Mouse (Mus musculus): ENCODE measurements around the gene Selenop.
"Not testable (repeated sequence)": the region's sequence is repeated elsewhere in the genome, so short reads cannot be mapped to it uniquely, and the experiment has no call there.

Selenop gene

GRCm38 (mm10) chr15:3268247-3268646, at the start of gene Selenop:
Gene Selenop, plus strand, starts transcription at chr15:3268547.
- DNase-seq = no peak

GRCm38 (mm10) chr15:3218668-3219067, 49.7 kb upstream of the Selenop start:
- not testable (repeated sequence) for DNase-seq

GRCm38 (mm10) chr15:3222803-3223437, 45.4 kb upstream of the Selenop start:
- DNase-seq = no peak

GRCm38 (mm10) chr15:3226573-3226972, 41.8 kb upstream of the Selenop start:
- DNase-seq = no peak

GRCm38 (mm10) chr15:3228185-3228584, 40.2 kb upstream of the Selenop start:
- no peak for DNase-seq

GRCm38 (mm10) chr15:3228990-3229389, 39.4 kb upstream of the Selenop start:
- no peak for DNase-seq

- no peak for DNase-seq
Observed at GRCm38 (mm10) chr15:3231004-3231403, 37.3 kb upstream of the Selenop start.

GRCm38 (mm10) chr15:3232168-3232835, 36.0 kb upstream of the Selenop start:
- no peak for DNase-seq

GRCm38 (mm10) chr15:3233837-3234551, 34.4 kb upstream of the Selenop start:
- DNase-seq = peak in 1 of 2 experiments; percentile 9

GRCm38 (mm10) chr15:3236338-3236737, 32.0 kb upstream of the Selenop start:
- DNase-seq = no peak

- DNase-seq = no peak
Observed at GRCm38 (mm10) chr15:3237963-3238362, 30.4 kb upstream of the Selenop start.

- not testable (repeated sequence) for DNase-seq
Observed at GRCm38 (mm10) chr15:3245036-3245435, 23.3 kb upstream of the Selenop start.

GRCm38 (mm10) chr15:3250620-3251019, 17.7 kb upstream of the Selenop start:
- DNase-seq = no peak

- DNase-seq = no peak
Observed at GRCm38 (mm10) chr15:3251031-3251717, 17.2 kb upstream of the Selenop start.

- no peak for DNase-seq
Observed at GRCm38 (mm10) chr15:3251718-3252067, 16.7 kb upstream of the Selenop start.

- DNase-seq = no peak
Observed at GRCm38 (mm10) chr15:3259025-3259424, 9.3 kb upstream of the Selenop start.

- DNase-seq = no peak
Observed at GRCm38 (mm10) chr15:3260309-3260708, 8.0 kb upstream of the Selenop start.

GRCm38 (mm10) chr15:3262883-3263282, 5.5 kb upstream of the Selenop start:
- DNase-seq = no peak

GRCm38 (mm10) chr15:3264293-3264692, 4.1 kb upstream of the Selenop start:
- no peak for DNase-seq

- no peak for DNase-seq
Observed at GRCm38 (mm10) chr15:3264828-3265227, 3.5 kb upstream of the Selenop start.

- DNase-seq = no peak
Observed at GRCm38 (mm10) chr15:3269496-3269895, 1.1 kb downstream of the Selenop start.

GRCm38 (mm10) chr15:3269996-3270645, 1.8 kb downstream of the Selenop start:
- DNase-seq = no peak

- DNase-seq = peak; percentile 58 to 63
Observed at GRCm38 (mm10) chr15:3270646-3271077, 2.3 kb downstream of the Selenop start.

Data from spleen, adult 18-20 months (tissue).